Mouse (Mus musculus) erythroblast, embryonic 14.5 days (primary cell): ENCODE measurements around the gene Cacul1.

Experiments used
- GATA1 ChIP-seq: IDR thresholded peaks from 2 replicates; pipeline ENCODE4 v1.6.1; 2012; ENCODE audit warnings: low read length, inconsistent platforms, mixed read lengths
- TAL1 ChIP-seq: IDR thresholded peaks from 3 replicates; pipeline ENCODE4 v1.6.1; 2012; ENCODE audit warnings: low read length, inconsistent platforms, mixed read lengths

DNA sequence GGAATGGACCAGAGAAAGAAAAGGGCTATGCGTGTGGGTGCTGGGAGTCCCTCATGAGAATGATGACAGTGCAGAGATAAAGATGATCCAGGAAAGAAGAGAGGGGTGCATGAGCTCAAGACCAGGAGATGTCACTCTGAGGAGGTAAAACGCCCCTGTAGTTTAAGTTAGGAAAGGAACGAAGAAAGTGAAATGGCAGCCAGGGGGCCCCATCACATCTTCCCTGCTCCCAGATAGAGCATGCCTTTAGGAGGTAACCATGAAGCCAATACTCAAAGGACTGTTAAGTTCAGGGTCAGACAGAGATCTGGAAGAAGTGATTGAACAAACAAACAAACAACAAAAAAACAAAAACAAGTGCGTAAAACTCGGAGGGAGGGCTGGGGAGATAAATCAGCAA is 5.8 kb upstream of the Cacul1 start:
- TF ChIP-seq TAL1 = no peak
- TF ChIP-seq GATA1 = no peak
